Mouse (Mus musculus): ENCODE measurements around the gene Ncf4. TPM values are rescaled to one million over a fixed set of nuclear protein-coding genes. Genes with fewer than 3 reads are reported as not detected.

Gene Ncf4
- 7.5 and 12.3 TPM in 2 replicates for polyA plus RNA-seq (2016; fragmentation: Nextera tagmentation; extraction: Ambion mirVana)

DNA sequence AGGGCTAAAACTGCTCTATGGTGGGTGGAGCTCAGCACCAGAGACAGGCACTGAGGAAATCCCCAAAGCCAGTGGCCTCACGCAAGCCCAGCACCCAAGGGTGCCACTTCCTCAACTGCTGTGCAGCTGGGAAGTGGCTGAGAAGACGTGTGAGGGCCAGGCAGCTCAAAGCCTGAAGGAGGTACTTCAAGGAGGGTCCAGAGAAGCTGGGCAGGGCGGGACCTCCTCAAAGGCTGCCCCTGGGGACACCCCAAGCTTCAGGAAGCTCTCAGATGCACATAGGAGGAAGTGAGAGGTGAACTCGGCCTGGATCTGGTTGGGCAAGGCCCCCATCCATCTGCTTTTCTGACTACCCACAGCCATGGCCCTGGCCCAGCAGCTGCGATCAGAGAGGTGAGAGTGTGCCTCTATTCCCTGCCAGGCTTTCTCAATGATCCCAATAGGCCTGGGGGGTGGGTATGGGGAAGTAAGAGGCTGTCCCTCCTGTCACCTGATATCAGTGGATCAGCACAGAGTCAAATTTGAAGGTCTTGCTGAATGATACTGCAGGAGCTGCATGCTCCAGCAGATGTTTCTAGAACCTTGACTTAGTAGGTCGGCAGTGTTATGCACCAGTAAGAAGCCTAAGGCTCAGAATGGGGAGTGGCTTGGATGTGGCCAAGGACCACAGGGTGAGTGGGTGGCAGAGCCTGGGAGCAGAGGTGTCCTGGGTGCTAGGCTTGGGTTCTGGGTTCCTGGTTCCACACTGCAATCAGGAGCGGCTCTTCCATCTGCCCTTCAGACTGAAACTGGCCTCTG is at the start of gene Ncf4:
TSS of gene Ncf4 (plus strand) at position 107 of the 798 bp plus-strand sequence.
- H3K9me3 ChIP-seq: no peaks in the 10 kb centered on the region
- H3K27me3 ChIP-seq (ENCODE audit: insufficient read depth, poor library complexity, severe bottlenecking): peaks cover 35% of the 10 kb centered on the region
- no peaks in the 10 kb centered on the region for H3K36me3 ChIP-seq
- 0 out of 2 replicates have a peak within 1 kb of the TSS, but pooled peaks have one; percentile 5 for H3K27ac ChIP-seq
- no peak within 1 kb of the TSS for H3K4me3 ChIP-seq
- peaks cover 19% of the 10 kb centered on the region for H3K4me1 ChIP-seq
- DNase-seq (ENCODE audit: low spot score): no peak
- WGBS: 71% methylated on average over 7 of the region's 7 CpGs

DNA sequence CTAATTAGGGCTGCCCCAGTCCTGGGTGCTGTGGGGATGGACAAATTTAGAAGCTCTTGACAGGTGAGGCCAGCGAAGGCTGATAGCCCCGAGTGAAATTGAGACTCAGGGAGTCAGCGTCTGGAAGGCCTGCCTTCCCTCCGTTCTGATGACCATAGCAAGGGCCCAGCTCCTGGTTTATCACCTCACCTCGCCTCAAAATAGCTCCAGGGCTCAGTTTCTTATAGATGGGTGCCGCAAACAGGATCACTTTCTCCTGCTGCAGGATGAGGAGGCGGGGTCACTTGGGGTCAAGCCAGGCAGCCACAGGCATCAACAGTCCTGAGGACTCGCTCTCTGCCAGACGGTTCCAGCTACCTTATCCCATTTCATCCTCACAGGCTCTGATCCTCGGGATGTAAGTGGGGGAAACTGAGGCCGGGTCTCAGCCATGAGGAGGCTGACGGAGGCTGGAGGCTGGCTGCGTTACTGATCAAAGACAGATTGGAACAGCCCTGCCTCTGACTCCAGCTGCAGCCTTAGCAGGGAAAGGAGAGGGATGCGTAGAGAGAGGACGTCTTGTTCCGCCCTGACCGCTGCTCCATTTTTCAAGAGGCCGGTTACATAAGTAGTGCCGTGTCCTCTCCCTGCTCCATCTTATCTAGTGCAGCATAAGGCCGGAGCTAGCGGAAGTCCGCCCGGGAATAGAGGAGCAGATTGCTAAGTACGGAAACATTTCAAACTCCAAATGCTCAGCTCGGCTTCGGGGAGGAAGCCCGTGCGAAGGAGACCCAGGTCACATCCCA is 49.3 kb upstream of the Ncf4 start:
- H3K4me1 ChIP-seq: peaks cover 18% of the 10 kb centered on the region
- H3K9me3 ChIP-seq: no peaks in the 10 kb centered on the region
- H3K36me3 ChIP-seq: no peaks in the 10 kb centered on the region
- DNase-seq (ENCODE audit: low spot score): no peak
- H3K27me3 ChIP-seq (ENCODE audit: insufficient read depth, poor library complexity, severe bottlenecking): peaks cover 61% of the 10 kb centered on the region
- H3K4me3 ChIP-seq: no peak overlapping the region
- WGBS: 41% methylated on average over 28 of the region's 28 CpGs
- H3K27ac ChIP-seq: 0 out of 2 replicates have a peak overlapping the region, but pooled peaks have one; percentile 10

DNA sequence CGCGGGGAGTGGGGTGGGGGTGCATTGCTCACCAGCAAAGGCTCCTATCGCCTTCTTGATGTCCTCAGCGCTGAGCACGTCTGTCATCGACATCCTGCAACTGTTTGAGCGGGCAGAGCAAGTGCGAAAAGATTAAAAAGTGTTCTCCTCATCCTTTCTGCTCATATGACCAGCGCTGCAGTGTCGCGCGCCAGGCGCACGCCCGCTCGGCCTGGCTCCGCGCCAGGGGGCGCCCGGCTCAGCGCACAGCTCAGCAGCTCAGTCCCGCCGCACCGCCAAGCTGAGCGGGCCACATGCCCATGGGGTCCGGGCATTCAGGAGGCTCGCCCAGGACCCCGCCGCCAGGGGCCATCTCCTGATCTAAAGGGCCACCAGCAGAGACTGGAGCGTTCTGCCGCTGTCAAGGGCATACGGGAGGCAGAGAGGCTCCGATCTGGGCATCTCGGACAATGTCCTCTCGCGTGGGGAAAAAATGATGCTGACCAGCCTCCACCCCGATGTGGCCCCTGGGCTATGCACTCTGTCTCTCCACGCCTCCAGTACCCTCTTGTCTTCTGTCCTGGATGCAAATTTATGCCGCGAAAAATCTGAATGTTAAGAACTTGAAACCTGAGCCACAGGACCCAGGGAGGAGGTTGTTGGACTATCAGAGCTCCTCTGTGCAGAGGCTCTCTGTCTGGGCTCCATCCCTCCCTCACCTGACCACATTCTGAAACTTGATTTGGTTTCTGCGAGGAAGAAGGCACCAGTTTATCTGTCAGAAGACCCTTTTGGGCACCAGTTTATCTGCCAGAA is 40.4 kb upstream of the Ncf4 start:
- 1% methylated on average over 41 of the region's 41 CpGs for WGBS
- peak overlapping the region; percentile 49 for H3K4me3 ChIP-seq
- DNase-seq (ENCODE audit: low spot score): no peak

DNA sequence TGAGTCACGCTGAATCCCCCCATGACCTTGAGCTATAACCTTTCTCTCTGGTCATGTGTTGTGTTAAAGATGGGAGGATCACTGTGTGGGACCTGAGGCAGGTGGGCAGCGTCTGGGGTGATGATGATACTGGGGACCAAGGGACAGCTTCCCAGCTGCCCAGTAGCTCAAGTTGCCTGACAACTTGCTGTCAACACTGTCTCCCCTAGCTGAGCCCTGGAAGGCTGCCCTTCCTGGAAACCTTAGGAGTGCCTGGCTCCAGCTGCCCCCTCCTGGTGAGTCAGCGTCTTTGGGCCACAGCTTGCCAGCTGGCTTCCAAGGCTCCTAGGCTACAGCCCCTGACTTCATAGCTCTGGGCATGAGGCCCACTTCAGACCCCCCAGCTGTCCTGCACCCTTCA is 39.4 kb upstream of the Ncf4 start:
- DNase-seq (ENCODE audit: low spot score): no peak
- Histone ChIP-seq H3K27ac (no peak overlapping the region), H3K4me3 (no peak overlapping the region), H3K4me1 (peaks cover 14% of the 10 kb centered on the region), H3K27me3 (ENCODE audit: insufficient read depth, poor library complexity, severe bottlenecking) (peaks cover 69% of the 10 kb centered on the region), H3K36me3 (no peaks in the 10 kb centered on the region), H3K9me3 (no peaks in the 10 kb centered on the region)
- WGBS: 31% methylated on average over 3 of the region's 3 CpGs

More for the DNA sequence above, 40.4 kb upstream of the Ncf4 start:
- Histone ChIP-seq H3K27me3 (ENCODE audit: insufficient read depth, poor library complexity, severe bottlenecking) (peaks cover 76% of the 10 kb centered on the region), H3K9me3 (no peaks in the 10 kb centered on the region), H3K36me3 (no peaks in the 10 kb centered on the region), H3K4me1 (peaks cover 14% of the 10 kb centered on the region), H3K27ac (no peak overlapping the region)

DNA sequence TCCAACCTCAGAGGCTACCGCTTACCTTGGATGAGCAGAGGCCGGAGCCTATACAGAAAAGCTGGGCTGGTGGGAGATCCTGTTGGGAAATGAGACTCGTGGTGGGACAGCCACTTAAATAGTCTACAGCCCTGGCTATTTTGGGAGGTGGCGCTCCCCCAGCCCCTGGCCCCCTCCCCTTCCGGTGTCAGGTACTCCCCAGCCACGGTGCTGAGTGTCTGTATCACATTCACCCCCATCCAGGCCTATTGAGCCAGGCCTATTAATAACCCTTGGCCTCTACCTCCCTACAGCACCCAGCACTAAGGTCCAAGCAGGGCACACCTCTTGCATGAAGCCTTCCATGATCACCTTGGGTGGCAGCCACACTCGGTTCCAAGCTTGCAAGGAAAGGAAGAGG is 38.3 kb upstream of the Ncf4 start, which contains the start of gene Pvalb:
TSS of gene Pvalb (minus strand) at position 89 of the 400 bp plus-strand sequence.
- Histone ChIP-seq H3K9me3 (no peaks in the 10 kb centered on the region), H3K27ac (no peak within 1 kb of the TSS), H3K27me3 (ENCODE audit: insufficient read depth, poor library complexity, severe bottlenecking) (peaks cover 65% of the 10 kb centered on the region), H3K36me3 (no peaks in the 10 kb centered on the region), H3K4me3 (no peak within 1 kb of the TSS), H3K4me1 (peaks cover 14% of the 10 kb centered on the region)
- WGBS: 75% methylated on average over 7 of the region's 7 CpGs
- no peak for DNase-seq (ENCODE audit: low spot score)

DNA sequence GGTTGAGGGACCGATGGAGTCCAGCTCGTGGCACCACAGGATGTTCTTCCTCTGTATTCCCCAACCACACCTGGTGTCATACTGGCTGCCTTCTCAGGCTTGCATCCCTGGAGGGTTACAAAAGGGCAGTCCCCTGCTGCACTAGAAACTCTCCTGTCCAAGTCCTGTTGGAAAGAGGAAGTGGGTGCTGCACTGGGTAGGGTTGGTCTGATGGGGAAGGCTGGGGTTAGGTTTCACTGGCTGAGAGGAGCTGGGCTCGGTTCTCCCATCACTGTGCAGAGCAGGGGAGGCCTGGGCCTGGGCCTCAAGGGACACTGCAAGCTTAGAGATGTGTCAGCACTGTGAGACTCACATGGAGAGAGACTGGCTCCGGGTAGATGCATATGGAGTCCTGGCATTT is 34.4 kb upstream of the Ncf4 start:
- Histone ChIP-seq H3K27ac (no peak overlapping the region), H3K36me3 (no peaks in the 10 kb centered on the region), H3K4me3 (no peak overlapping the region), H3K4me1 (no peaks in the 10 kb centered on the region), H3K9me3 (no peaks in the 10 kb centered on the region), H3K27me3 (ENCODE audit: insufficient read depth, poor library complexity, severe bottlenecking) (peaks cover 26% of the 10 kb centered on the region)
- 68% methylated on average over 4 of the region's 4 CpGs for WGBS
- no peak for DNase-seq (ENCODE audit: low spot score)

DNA sequence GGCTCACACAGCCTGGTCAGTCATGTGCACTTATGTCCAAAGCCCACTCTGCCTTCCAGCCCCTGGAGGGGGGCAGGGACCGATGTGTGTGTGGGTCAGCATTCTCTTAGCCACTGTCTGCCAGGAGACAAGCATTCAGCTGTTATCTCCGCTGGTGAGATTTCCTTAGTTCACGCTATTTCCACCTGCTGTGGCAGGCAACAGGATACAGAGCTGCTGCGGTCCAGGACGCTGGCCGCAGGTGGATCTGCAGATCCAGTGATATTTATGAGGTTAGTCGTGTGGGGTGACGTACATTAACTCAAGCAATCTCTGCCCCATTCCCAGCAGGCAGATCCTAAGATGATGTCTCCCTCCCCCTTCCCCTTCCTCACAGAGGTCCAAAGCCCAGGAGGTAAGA is 33.2 kb upstream of the Ncf4 start:
- Histone ChIP-seq H3K36me3 (no peaks in the 10 kb centered on the region), H3K9me3 (no peaks in the 10 kb centered on the region), H3K4me3 (no peak overlapping the region), H3K27me3 (ENCODE audit: insufficient read depth, poor library complexity, severe bottlenecking) (peaks cover 15% of the 10 kb centered on the region; the same call in 1 of the 2 replicates), H3K27ac (no peak overlapping the region), H3K4me1 (no peaks in the 10 kb centered on the region)
- WGBS: 71% methylated on average over 8 of the region's 8 CpGs
- no peak for DNase-seq (ENCODE audit: low spot score)

DNA sequence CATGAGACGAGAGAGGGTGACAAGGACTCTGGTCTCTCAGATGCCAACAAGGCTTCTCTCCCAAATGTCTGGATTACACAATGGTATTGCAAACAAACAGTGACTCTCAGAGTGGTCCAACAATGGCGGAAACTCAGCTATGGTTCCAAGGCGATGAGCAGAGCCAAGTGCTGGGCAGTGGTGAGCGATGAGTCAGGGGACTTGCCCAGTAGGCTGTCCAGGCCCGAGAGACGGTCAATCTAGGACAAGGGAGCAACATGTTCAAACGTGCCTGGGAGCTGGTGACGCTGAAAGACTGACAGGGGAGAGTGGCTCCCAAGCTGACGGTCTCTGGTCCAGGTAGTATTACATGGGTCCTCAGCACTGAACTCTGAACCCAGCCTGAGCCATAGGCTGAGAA is 29.3 kb upstream of the Ncf4 start:
- no peaks in the 10 kb centered on the region for H3K9me3 ChIP-seq
- DNase-seq (ENCODE audit: low spot score): no peak
- no peaks in the 10 kb centered on the region for H3K36me3 ChIP-seq
- WGBS: 74% methylated on average over 9 of the region's 9 CpGs
- H3K4me3 ChIP-seq: no peak overlapping the region
- H3K27me3 ChIP-seq (ENCODE audit: insufficient read depth, poor library complexity, severe bottlenecking): 0 out of 2 replicates have a peak, but pooled peaks cover 3% of the 10 kb centered on the region
- H3K4me1 ChIP-seq: no peaks in the 10 kb centered on the region
- no peak overlapping the region for H3K27ac ChIP-seq

DNA sequence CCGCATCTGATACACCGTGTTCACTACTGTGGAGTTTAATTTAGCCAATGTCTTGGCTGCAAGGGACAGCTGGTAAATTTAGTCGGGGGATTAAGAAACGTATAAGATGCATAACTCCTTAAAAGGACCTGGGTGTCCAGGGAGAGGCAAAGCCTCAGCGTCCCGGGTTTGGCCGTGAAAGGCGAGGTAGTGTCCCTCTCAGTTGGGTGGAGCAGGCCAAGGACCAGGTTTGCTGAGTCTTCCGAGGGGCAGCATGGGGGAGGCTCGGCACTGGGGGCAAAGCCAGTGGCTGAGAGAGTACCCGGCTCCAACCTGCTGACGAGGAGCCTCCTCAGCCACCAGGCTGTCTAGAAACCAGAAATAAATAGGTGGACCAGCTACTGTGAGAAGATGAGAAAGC is 16.8 kb upstream of the Ncf4 start:
- Histone ChIP-seq H3K27me3 (ENCODE audit: insufficient read depth, poor library complexity, severe bottlenecking) (no peaks in the 10 kb centered on the region), H3K36me3 (no peaks in the 10 kb centered on the region), H3K27ac (no peak overlapping the region), H3K4me1 (no peaks in the 10 kb centered on the region), H3K9me3 (no peaks in the 10 kb centered on the region), H3K4me3 (no peak overlapping the region)
- DNase-seq (ENCODE audit: low spot score): no peak
- WGBS: 76% methylated on average over 12 of the region's 12 CpGs

DNA sequence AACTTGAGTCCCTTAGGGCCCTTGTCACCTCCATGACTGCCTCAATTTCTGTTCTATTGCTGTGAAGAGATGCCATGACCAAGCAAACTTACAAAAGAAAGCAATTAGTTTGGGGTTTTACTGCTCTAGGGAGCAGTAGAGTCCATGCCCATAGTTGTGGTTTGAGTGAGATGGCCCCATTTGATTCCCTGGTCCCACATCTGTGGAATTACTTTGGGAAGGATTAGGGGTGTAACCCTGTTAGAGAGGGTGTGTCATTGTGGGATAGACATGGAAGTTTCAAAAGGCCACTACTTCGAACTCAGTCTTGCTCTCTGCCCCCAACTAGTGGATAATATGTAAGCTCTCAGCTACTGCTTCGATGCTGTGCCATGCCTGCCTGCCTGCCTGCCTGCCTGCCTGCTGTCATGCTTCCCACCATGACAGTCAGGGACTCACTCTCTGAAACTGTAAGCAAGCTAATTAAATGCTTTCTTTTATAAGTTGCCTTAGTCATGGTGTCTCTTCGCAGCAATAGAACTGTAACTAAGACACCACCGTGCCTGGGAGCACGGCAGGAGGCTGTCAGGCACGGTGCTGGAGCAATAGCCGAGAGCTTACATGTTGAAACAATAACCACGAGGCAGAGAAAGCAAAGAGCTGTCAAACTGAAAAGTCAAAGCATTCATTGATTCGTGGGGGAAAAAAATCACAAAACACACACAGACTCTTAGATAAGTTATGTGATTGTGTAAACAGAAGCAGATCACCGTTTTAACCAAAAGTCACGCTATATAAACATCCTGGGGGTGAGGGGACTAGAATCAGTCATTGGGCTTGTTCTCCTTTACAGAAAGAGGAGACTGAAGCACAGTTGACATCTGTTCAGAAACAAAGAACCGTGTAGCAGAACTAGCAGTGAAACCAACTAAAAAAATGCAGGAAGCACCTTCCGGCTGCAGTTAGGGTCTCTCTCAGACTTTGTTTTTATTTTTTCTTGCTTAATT is 13.0 kb upstream of the Ncf4 start:
- DNase-seq (ENCODE audit: low spot score): no peak
- peaks cover 13% of the 10 kb centered on the region; the same call in 1 of the 2 replicates for H3K4me1 ChIP-seq
- H3K4me3 ChIP-seq: no peak overlapping the region
- no peaks in the 10 kb centered on the region for H3K36me3 ChIP-seq
- H3K27ac ChIP-seq: no peak overlapping the region
- no peaks in the 10 kb centered on the region for H3K9me3 ChIP-seq
- H3K27me3 ChIP-seq (ENCODE audit: insufficient read depth, poor library complexity, severe bottlenecking): no peaks in the 10 kb centered on the region; the same call in 1 of the 2 replicates
- whole genome bisulfite sequencing: 54% methylated on average over 13 of the region's 13 CpGs

DNA sequence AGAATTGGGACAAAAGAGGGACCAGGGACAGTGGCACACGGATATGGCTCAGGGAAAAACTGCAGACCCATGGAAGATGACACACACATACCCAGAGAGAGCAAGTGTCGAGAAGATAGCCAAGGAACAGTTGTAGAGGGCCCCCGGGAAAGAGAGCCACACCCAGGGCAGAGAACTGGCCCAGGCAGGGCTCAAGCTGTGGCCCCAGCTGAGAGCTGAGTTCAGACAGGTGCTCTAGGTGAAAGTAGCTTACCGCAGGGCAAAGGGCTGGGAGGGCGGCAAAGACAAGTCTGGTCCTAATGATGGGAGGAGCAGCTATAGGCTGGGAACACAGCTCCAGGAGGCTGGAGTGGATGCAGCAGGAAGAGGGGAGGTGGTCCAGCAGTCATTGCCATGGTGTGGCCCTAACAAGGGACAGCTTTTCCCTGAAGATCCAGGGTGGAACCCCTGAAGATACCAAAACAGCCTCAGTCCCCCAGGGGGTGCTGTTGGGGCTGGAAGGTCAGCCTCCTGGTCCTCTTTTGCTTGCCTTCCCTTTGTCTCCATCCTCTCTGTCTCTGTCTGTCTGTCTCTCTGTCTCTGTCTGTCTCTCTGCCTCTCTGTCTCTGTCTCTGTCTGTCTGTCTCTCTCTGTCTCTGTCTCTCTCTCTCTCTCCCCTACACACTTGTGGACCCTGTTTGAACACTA is 9.6 kb upstream of the Ncf4 start:
- Histone ChIP-seq H3K27me3 (ENCODE audit: insufficient read depth, poor library complexity, severe bottlenecking) (peaks cover 6% of the 10 kb centered on the region; the same call in 1 of the 2 replicates), H3K36me3 (no peaks in the 10 kb centered on the region), H3K27ac (no peak overlapping the region), H3K4me3 (no peak overlapping the region), H3K9me3 (no peaks in the 10 kb centered on the region), H3K4me1 (peaks cover 13% of the 10 kb centered on the region; the same call in 1 of the 2 replicates)
- DNase-seq (ENCODE audit: low spot score): no peak
- WGBS: 72% methylated on average over 5 of the region's 5 CpGs

All from heart, embryonic 10.5 days (tissue).